Mouse (Mus musculus) liver, embryonic 14.5 days (tissue): Measurements from ENCODE around the gene Prmt7.

Source experiments
- CTCF ChIP-seq: IDR thresholded peaks from 2 replicates; pipeline ENCODE4 v1.5.1; 2016; ENCODE audit warnings: antibody characterized with exemption, low read depth, control low read depth
- EP300 ChIP-seq: IDR thresholded peaks from 2 replicates; pipeline ENCODE4 v1.6.1; 2016; ENCODE audit warnings: antibody characterized with exemption, low read depth

DNA sequence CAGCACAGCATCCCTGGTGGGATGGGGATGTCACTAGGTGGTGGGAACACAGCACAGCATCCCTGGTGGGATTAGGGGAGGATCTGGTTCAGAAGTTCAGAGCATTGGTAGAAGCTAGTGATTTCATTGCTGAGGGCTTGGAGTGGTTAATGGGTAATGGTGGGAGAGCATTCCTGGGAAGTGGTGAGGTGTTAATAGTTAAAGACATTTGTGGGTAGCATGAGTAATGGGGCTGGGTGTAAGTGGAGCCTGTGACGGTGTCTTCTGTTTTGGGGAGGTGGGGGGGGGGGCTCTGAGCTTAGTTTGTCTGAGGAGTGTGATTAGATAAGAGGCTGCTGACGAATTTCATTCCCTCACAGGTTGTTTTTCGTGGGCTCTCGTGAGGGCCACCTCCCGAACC, 16.7 kb upstream of the Prmt7 start:
- no peak for TF ChIP-seq CTCF
- TF ChIP-seq EP300 = no peak
